Mouse (Mus musculus) left cerebral cortex, postnatal 36 days (tissue): ENCODE measurements around the gene Serpinh1. TPM values are rescaled to one million over a fixed set of nuclear protein-coding genes. Genes with fewer than 3 reads are reported as not detected.
A peak's percentile ranks its signal among the peaks of the same experiment; 100 is the strongest.

ENCODE experiments used
- DNase-seq, 2 experiments: peaks; one replicate each; pipeline ENCODE4 v3.0.0; 2021 to 2022; ENCODE audit warnings: low spot score in 2 of 2, mixed read lengths in 1 of 2
- intact Hi-C: fragments of 180-260 bp; cut with DNase I; formaldehyde crosslinking; loops from one replicate; pipeline ENCODE4 v1.15.1; 2025
- total RNA-seq, 2 experiments: library from RNA; stranded (reverse); gene quantifications; 2 replicates each; pipeline ENCODE4 v1.2.3; 2021

Gene Serpinh1
- total RNA-seq: 10 to 100 TPM; 22.6 to 25.6 TPM

GRCm38 (mm10) chr7:99352526-99353400, at the start of gene Serpinh1:
Gene Serpinh1 (minus strand): TSS chr7:99353239.
- peak; percentile 39 to 42 for DNase-seq
- intact Hi-C loops: no loop called here

- intact Hi-C loops: no loop called here
These were observed 49.4 kb upstream of the Serpinh1 start for GRCm38 (mm10) chr7:99402477-99402876.

GRCm38 (mm10) chr7:99401373-99401772, 48.3 kb upstream of the Serpinh1 start:
- intact Hi-C loops: no loop called here
- no peak for DNase-seq

More at GRCm38 (mm10) chr7:99402477-99402876, 49.4 kb upstream of the Serpinh1 start:
- DNase-seq: no peak

GRCm38 (mm10) chr7:99396994-99397659, 44.1 kb upstream of the Serpinh1 start:
- intact Hi-C loops: no loop called here
- DNase-seq: no peak

GRCm38 (mm10) chr7:99395908-99396616, 43.0 kb upstream of the Serpinh1 start:
- intact Hi-C loops: no loop called here
- DNase-seq: no peak

- intact Hi-C loops: no loop called here
- DNase-seq: no peak
These were observed 42.3 kb upstream of the Serpinh1 start for GRCm38 (mm10) chr7:99395385-99395784.

GRCm38 (mm10) chr7:99393711-99394325, 40.8 kb upstream of the Serpinh1 start:
- intact Hi-C loops: no loop called here
- peak; percentile 62 to 74 for DNase-seq

- intact Hi-C loops: no loop called here
- no peak for DNase-seq
These were observed 39.7 kb upstream of the Serpinh1 start for GRCm38 (mm10) chr7:99392696-99393095.

- no peak for DNase-seq
- intact Hi-C loops: no loop called here
These were observed 37.5 kb upstream of the Serpinh1 start for GRCm38 (mm10) chr7:99390559-99390958.

GRCm38 (mm10) chr7:99387356-99387755, 34.3 kb upstream of the Serpinh1 start:
- no peak for DNase-seq
- intact Hi-C loops: no loop called here

GRCm38 (mm10) chr7:99386811-99387210, 33.8 kb upstream of the Serpinh1 start:
- intact Hi-C loops: no loop called here
- DNase-seq: no peak

- intact Hi-C loops: no loop called here
- DNase-seq: no peak
These were observed 33.0 kb upstream of the Serpinh1 start for GRCm38 (mm10) chr7:99386030-99386429.

GRCm38 (mm10) chr7:99384101-99384611, 31.1 kb upstream of the Serpinh1 start:
- intact Hi-C loops: no loop called here
- no peak for DNase-seq

GRCm38 (mm10) chr7:99383246-99383645, 30.2 kb upstream of the Serpinh1 start:
- DNase-seq: no peak
- intact Hi-C loops: no loop called here

GRCm38 (mm10) chr7:99382088-99383000, 29.3 kb upstream of the Serpinh1 start:
- intact Hi-C loops: no loop called here
- no peak for DNase-seq

GRCm38 (mm10) chr7:99381214-99382087, 28.4 kb upstream of the Serpinh1 start, which contains the start of gene Gdpd5:
Gene Gdpd5 (plus strand): TSS chr7:99381414.
- intact Hi-C loops: no loop called here
- peak; percentile 99 for DNase-seq

- no peak for DNase-seq
- intact Hi-C loops: no loop called here
These were observed 27.6 kb upstream of the Serpinh1 start for GRCm38 (mm10) chr7:99380491-99381213.
